Mouse (Mus musculus): ENCODE measurements around the gene Krt9. TPM values are rescaled to one million over a fixed set of nuclear protein-coding genes. Genes with fewer than 3 reads are reported as not detected.
"Not testable (repeated sequence)": the region's sequence is repeated elsewhere in the genome, so short reads cannot be mapped to it uniquely, and the experiment has no call there.

Krt9 gene
- not detected in 3 replicates for total RNA-seq (2017)

- ATAC-seq (replicated peaks; ENCODE audit: insufficient number of reproducible peaks, low FRiP score, low TSS enrichment, poor library complexity, severe bottlenecking): no peak
Observed at GRCm38 (mm10) chr11:100192992-100193391, at the start of gene Krt9. Gene Krt9, minus strand, starts transcription at chr11:100193246.

GRCm38 (mm10) chr11:100240272-100240671 lies 47.2 kb upstream of the Krt9 start:
- not testable (repeated sequence) for ATAC-seq (replicated peaks; ENCODE audit: insufficient number of reproducible peaks, low FRiP score, low TSS enrichment, poor library complexity, severe bottlenecking)

DNA sequence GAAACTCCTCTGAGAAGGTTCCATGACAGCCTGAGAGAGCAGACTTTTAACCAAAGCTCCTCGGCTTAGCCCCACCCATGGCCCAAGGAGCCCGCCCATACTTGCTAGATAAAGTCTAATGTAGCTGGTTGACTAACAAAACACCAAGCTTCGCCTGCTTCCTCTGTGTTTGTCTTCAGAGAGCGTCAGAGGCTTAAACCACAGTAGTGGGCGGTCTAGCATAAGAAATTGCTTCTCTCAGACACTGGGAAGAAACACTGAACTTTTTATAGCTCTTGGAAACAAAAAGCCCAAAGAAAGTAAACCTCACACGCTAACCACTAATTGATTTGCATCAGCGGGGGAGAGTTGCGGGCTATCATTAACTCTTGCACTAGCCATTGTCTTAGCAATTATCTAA lies 28.7 kb upstream of the Krt9 start:
- ATAC-seq (replicated peaks; ENCODE audit: insufficient number of reproducible peaks, low FRiP score, low TSS enrichment, poor library complexity, severe bottlenecking): no peak

GRCm38 (mm10) chr11:100219304-100219703 lies 26.3 kb upstream of the Krt9 start:
- no peak for ATAC-seq (replicated peaks; ENCODE audit: insufficient number of reproducible peaks, low FRiP score, low TSS enrichment, poor library complexity, severe bottlenecking)

GRCm38 (mm10) chr11:100208542-100208941 lies 15.5 kb upstream of the Krt9 start:
- ATAC-seq (replicated peaks; ENCODE audit: insufficient number of reproducible peaks, low FRiP score, low TSS enrichment, poor library complexity, severe bottlenecking): no peak

DNA sequence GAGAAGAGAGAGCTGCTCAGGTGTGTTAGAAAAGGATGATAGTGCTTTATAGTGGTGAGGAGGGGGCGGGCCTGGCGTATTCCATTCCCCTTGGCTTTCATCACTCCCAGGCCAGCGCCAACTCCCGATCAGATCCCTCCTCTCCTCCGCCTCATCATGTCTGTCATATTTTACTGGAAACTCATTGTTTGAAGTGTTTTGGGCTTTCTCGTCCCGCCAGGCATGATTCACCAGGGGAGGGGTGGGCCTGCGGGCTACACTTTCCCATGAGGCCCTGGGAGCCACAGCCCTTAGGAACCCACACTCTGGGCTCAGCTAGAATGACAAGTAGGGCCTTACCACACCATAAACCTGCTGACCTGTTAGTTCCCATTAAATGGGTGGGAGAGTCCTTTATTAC lies 14.5 kb upstream of the Krt9 start, which contains the start of gene Krt14:
Krt14 (minus strand) TSS at position 51 of the 400 bp plus-strand sequence.
- ATAC-seq (replicated peaks; ENCODE audit: insufficient number of reproducible peaks, low FRiP score, low TSS enrichment, poor library complexity, severe bottlenecking): no peak

GRCm38 (mm10) chr11:100203448-100203847 lies 10.4 kb upstream of the Krt9 start:
- no peak for ATAC-seq (replicated peaks; ENCODE audit: insufficient number of reproducible peaks, low FRiP score, low TSS enrichment, poor library complexity, severe bottlenecking)

DNA sequence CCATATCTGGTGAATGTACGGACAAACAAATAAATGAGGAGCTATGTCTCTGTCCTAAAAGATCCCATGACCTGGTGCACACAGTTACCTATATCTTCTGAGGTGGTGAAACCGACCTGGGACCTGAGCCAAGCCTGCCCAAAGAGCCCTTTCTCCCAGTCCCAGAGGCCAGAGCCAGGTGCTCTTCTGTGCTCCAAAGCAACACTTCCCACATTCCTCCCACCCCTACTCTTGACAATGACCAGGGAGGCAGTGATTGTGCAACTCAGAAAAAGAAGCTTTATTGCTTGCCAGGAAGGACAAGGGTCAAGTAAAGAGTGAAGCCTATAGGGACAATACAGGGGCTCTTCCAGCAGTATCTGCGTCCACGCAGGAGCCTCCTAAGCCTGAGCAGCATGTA lies 9.9 kb upstream of the Krt9 start:
- ATAC-seq (replicated peaks; ENCODE audit: insufficient number of reproducible peaks, low FRiP score, low TSS enrichment, poor library complexity, severe bottlenecking): no peak

DNA sequence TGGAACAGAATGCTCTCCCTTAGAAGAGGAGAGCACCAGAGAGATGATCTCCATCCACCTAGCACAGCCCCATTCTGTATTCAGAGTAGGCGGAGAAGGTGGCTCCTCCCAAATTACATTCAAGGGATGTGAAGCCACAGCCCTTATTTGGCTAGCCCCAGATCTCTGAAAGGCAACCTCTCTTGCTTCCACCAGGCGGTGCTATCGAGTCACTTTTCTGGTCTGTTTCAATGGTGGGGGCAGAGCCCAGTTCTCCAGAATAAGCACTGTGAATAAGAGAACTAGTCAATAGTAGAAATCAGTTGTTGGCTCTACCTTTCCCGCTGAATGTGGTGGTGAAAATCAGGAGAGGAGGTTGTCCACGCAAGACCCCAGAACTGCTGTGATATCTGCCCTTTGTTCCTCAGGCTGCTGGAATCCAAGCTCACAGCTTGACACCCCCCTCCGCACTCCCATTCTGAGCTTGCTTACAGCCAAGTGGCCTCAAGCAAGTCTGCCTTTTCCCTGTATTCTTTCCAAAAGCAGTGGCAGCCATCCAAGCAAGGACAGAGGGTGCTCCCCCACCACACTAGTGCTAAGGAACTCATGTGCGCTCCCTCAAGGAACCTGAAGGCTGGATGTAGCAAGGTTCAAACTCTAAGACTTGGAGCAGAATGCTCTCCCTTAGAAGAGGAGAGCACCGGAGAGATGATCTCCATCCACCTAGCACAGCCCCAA lies 7.2 kb upstream of the Krt9 start:
- ATAC-seq (replicated peaks; ENCODE audit: insufficient number of reproducible peaks, low FRiP score, low TSS enrichment, poor library complexity, severe bottlenecking): no peak

GRCm38 (mm10) chr11:100198666-100199065 lies 5.6 kb upstream of the Krt9 start:
- no peak for ATAC-seq (replicated peaks; ENCODE audit: insufficient number of reproducible peaks, low FRiP score, low TSS enrichment, poor library complexity, severe bottlenecking)

DNA sequence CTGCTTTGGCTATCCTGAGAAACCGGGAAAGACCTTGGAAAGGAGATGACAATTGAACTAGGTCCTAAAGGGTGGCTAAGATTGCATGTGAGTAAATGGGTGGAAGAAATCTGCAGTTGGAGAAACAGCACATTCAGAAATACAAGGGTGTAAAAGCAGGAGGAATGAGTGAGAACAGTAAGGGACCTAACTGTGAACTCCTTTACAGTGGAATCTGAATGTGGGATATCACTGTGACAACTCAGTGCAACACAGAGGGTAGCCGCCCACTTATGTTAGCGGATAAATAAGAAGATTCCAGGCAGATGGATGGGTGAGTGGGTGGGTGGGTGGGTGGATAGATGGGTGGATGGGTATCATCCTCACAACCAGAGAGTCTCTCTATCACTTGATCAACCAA lies 1.2 kb downstream of the Krt9 start:
- no peak for ATAC-seq (replicated peaks; ENCODE audit: insufficient number of reproducible peaks, low FRiP score, low TSS enrichment, poor library complexity, severe bottlenecking)

DNA sequence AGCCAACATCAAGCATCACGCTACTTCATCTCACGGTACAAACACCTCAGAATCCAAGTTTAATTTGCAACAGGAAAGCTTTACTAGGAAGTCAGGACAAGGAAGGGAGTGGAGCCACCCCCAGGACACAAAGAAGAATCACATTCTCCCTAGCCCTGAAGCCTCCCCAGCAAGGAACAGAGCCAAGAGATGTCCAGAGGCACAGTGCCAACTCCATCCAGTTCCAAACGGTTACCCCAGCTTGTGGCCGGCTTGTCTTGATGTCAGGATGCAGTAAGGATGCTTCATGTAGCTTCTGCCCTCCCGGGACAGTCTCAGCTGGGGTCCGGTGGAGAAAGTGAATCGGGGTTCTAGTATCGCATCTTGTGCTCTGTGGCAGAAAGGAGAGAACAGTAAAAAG lies 6.3 kb downstream of the Krt9 start:
- ATAC-seq (replicated peaks; ENCODE audit: insufficient number of reproducible peaks, low FRiP score, low TSS enrichment, poor library complexity, severe bottlenecking): no peak

DNA sequence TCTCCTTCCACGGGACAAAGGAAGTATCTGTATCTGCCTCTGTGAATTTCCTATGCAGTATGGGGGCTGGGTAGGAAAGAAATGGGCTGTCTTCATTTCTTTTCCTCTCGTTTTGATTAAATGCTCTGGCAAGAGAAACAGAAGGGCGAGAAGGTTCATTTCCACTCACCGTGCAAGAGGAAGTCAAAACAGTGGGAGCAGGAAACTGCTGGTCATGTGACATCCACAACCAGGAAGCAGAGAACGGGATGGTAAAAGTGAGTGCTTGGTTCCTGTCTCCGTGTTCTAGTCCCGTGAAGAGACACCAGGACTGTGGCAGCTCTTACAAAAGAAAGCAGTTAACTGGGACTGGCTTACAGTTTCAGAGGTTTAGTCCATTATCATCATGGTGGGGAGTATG lies 11.3 kb downstream of the Krt9 start:
- ATAC-seq (replicated peaks; ENCODE audit: insufficient number of reproducible peaks, low FRiP score, low TSS enrichment, poor library complexity, severe bottlenecking): no peak

DNA sequence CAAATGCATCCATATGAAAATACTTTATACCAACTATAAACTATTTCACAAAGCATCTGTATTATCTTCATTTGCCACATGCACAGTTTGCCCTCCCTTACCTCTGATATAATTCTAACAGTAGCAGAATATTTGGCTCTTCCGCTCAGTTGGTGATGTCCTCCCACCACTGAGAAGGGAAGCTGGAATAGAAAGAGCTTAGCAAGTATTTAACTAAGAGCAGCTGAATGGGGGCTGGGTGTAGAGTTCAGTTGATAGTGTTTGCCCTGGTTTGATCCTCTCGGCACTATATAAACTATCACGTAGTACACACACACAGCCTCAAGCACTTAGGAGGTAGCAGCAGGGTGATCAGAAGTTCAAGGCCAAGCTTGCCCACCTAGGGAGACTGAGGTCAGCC lies 13.8 kb downstream of the Krt9 start:
- ATAC-seq (replicated peaks; ENCODE audit: insufficient number of reproducible peaks, low FRiP score, low TSS enrichment, poor library complexity, severe bottlenecking): no peak

- no peak for ATAC-seq (replicated peaks; ENCODE audit: insufficient number of reproducible peaks, low FRiP score, low TSS enrichment, poor library complexity, severe bottlenecking)
Observed at GRCm38 (mm10) chr11:100178307-100178706, 14.7 kb downstream of the Krt9 start.

DNA sequence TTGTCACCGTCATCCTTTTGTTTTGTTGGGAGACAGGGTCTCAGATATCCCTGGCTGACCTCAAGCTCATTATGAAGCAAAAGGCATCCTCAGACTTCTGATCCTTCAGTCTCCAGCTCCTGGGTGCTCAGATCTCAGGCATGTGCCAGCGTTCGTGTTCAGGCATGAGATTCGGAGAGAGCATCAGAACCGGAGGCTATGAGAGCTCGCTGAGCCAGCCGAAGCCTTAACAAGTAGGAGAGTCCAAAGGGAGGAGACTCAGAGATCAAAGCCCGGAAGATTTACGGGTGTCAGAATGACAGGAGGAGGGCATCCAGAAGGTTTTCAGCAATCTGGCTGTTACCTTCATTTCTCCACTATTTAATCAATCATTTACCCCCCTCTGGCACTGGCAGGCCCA lies 16.3 kb downstream of the Krt9 start:
- no peak for ATAC-seq (replicated peaks; ENCODE audit: insufficient number of reproducible peaks, low FRiP score, low TSS enrichment, poor library complexity, severe bottlenecking)

DNA sequence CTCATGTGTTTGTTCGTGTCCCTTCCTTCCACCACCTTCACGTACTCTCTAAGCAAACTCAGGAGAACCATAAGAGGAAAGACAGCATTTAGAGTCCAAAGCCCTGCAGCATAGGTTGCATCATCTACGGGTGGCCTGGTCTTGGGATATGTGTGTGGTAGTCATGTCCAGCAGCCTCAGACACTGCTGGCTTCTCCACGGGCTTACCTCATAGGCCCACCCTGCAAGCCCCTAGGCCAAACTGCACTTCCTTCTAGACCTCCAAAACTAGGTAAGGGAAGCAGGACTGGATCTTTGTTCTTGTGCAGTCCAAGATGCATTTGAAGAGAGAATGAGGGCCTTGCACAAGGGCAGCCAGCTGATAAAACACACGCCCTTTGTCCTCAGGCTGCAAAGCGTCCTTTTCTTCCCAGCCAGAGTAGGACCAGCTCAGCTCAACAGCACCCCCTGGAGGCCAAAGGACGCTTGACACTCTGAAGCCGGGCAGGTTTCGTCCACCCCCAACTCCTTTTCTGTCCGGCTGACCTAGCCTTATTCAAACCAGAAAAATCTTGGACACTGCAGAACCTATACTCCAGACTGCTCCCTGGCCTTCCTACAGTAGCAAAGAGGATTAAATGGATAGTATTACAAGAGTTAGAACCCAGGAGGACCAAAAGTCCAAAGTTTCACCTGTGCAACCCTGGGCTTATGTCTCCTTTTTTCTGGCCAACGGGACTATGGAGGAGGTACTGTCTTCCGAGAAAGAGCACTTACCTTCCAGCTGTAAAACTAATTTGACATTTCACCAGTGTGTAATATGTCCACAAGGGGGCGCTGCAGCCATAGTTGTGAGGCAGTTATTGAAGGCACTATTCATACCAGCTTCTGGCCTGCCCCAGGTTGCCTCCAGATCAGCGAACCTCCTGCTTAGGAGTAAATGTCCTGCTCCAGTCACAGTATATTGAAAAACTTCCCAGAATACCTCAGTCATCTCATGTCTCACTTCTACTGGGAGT lies 24.0 kb downstream of the Krt9 start:
- ATAC-seq (replicated peaks; ENCODE audit: insufficient number of reproducible peaks, low FRiP score, low TSS enrichment, poor library complexity, severe bottlenecking): no peak

GRCm38 (mm10) chr11:100168071-100168470 lies 25.0 kb downstream of the Krt9 start:
- ATAC-seq (replicated peaks; ENCODE audit: insufficient number of reproducible peaks, low FRiP score, low TSS enrichment, poor library complexity, severe bottlenecking): no peak

GRCm38 (mm10) chr11:100164392-100164791 lies 28.7 kb downstream of the Krt9 start:
- ATAC-seq (replicated peaks; ENCODE audit: insufficient number of reproducible peaks, low FRiP score, low TSS enrichment, poor library complexity, severe bottlenecking): no peak
